Mouse (Mus musculus): ENCODE results near the gene Lrrn3.

The Lrrn3 gene

GRCm38 (mm10) chr12:41486331-41486730 is at the start of gene Lrrn3:
Gene Lrrn3, minus strand, starts transcription at chr12:41486431.
- DNase-seq (ENCODE audit: low spot score) = no peak

DNA sequence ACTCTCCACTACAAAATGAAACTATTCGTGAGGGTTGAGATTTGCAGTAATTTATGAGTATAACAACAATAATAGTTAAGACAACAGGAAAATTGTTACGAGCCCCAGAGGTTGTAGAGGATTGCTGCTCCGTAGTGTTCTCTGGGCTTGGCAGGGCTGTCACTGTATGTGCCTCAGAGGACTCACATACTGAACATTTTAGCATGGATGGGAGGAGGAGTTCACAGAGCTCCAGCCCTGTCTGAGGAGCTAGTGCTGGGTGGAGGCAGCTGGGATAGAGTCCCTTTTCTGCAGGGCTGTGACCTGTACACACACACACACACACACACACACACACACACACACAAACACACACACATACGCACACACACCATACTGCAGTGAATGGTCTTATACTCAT is 42.2 kb upstream of the Lrrn3 start:
- DNase-seq (ENCODE audit: low spot score) = no peak

DNA sequence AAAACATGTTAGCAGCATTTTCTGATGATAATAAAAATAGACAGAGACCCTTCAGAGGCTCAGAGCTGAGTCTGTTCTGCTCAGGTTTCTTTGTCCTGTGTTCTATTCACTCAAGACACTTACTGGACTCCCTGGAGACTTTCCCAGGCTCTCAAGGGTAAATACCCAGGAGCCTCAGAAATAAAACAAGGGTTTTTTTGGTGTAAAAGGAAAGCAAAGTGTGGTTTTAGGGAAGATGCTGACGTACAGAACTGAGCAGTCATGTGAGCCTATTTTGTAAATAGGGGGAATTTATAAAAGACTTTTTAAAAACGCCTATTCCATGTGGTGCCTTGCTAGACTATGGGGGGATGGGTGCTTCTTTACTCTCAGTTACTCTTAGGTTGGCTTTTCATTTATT is 40.5 kb upstream of the Lrrn3 start:
- DNase-seq (ENCODE audit: low spot score) = no peak

DNA sequence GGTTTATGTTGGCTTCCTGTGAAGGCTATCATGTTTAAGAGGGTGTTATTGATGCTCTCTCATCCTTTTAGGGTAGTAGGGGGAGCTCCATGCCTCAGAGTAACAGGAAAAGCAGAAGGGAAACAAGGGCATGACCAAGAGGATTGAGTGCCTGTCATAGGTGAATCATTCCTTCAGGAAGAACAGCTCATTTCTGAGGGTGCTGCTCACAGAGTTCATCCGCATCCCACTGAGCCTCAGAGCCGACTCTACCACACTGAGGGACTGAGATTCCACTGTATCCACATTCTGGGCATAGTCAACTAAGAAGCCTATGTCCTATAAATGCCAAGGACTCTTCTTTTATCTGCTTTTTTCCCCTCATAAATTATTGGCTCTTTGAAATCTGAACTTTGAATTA is 35.4 kb upstream of the Lrrn3 start:
- DNase-seq (ENCODE audit: low spot score) = no peak

DNA sequence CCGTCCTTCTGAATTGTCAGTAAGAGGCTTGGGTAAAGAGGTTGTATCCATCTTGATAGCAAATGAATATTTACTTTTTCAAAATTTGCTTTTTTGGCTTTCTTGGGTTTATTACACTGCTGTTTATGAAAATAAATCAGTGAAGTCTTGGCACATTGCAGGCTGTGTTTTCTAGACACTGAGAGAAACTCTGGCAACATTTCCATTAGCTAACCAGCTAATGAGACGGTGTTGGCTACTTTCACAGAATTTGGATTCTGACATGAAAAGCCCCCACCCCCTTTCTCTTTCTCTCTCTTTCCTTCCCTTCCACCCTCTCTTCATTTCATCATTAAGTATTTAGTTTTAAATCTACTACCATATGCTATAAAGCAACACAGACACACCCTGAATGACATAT is 34.1 kb upstream of the Lrrn3 start:
- DNase-seq (ENCODE audit: low spot score) = peak; percentile 7

GRCm38 (mm10) chr12:41518897-41519296 is 32.7 kb upstream of the Lrrn3 start:
- peak; percentile 10 for DNase-seq (ENCODE audit: low spot score)

DNA sequence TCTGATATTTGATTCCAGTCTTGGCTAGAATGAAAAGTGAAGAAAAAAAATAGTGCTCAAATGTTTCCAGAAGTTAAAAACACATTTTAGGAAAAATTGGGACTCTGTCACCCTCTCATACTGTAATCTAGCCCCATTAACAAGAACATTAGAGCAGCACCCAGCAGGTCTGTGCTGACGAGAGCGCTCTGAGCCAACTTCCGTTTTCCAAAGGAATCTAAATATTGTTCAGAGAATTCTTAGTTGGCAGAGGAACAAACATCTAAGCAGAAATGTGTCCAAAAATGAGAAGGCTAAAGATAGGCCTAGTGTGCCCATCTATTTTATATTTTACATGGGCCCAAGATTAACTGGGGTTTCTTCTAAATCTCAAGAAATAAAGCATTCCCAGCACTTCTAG is 24.4 kb upstream of the Lrrn3 start:
- no peak for DNase-seq (ENCODE audit: low spot score)

DNA sequence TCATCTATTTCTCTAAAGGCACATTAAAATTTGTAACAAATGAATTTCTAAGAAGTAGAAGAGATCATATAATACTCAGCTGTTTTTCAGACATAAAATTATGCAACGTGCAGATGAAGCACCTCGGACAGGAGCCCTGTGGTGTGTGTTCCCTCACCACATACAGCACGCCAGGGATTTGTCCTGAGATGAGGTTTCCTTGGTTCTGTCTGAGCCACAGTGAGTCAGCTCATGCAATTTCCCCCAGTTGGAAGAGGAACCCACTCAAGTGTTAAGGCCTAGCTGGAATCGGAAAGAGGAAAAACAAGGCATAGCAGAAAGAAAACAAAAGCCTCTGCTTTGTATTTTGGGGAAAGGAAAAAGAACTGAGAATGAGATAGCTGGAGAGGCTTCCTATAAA is 22.4 kb upstream of the Lrrn3 start:
- no peak for DNase-seq (ENCODE audit: low spot score)

GRCm38 (mm10) chr12:41500049-41500820 is 14.0 kb upstream of the Lrrn3 start:
- no peak for DNase-seq (ENCODE audit: low spot score)

- no peak for DNase-seq (ENCODE audit: low spot score)
These were observed 8.4 kb upstream of the Lrrn3 start for GRCm38 (mm10) chr12:41494620-41495019.

DNA sequence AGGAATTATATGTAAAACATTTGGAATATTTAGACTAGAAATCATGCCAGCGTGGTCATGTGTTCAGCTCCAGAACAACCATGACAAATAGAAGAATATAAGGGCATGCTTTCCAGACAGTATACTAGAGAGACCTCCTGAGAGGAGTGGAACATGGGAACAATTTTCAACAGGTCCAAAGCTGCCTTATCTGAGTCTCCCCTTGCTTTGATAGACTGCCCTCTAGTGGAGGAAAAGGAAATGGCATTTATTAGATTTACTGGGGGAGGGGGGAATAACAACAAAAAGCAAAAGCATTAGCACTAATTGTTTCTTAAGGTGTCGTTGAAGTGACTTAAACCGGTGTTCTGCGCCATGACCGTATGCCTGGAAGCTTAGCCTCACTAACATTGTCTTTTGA is 774 bp upstream of the Lrrn3 start:
- DNase-seq (ENCODE audit: low spot score) = peak; percentile 78

DNA sequence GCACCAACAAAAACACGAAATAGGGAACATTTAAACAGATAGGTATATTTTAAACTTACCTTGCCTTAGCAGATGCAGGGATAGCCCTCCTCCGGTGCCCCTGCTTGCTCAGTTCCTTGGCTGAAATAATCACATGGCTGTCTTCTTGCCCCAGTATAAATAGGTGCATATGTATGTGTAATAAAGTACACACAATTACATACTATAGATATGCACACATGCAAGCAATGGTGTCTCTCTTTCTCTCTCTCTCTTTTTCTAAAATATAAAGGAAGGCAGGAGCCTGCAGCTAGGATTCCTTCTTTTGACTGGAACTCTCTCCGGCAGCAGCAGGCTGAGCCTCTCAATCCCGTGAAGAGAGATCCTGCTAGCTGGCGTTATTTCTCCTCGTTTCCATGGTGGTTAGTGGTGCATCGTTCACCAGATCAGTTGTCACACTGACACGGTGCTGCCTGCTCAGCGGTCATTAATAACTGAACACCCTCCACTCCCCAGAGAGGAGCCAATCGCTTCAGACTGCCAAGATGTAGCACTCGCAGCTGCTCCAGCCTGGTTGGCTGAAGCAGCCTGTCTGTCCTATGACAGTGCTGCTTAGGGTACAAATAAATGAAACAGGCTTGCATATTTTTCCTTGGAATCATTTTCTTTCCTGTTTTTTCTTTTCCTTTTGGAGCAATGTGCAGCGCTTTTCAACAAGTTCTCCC is 567 bp downstream of the Lrrn3 start:
- DNase-seq (ENCODE audit: low spot score) = peak; percentile 40

DNA sequence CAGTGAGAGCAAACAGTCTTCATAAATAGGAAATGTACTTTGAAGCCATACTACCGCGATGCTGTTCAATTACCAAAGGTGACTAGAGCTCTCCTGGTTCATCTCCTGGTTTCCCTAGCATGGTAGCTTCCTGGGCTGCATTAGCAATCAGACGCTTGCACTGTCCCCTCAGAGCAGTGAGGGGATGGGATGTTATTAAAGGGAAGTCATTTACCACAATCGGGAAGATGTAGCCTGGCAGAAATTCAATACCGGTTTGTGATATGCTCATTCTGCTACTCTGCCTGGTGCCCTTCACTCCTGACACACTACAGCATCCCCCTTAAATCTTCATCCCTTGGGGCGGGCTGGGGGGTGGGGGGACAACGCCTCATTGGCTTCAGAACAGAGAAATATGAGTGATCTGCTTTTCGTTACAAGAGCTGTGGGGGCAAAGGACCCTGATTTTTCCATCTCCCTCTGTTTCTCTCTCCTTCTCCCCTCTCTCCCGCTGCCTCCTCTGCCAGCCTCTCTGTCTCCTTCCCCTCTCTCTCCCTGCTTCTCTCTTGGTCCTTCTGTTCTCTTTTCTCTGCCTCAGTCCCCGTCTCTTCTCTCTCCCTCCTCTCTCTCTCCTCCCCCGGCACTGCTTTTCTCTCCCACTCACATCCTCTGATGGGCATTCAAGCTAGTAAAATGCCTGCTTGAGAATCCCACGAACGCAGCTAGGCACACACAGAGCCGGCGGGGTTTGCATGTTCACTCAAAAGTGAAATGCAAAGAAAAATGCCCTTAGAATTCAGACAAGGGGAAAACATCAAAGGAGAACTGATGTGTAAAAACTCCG is 1.3 kb downstream of the Lrrn3 start:
- DNase-seq (ENCODE audit: low spot score) = no peak

GRCm38 (mm10) chr12:41483593-41484451 is 2.4 kb downstream of the Lrrn3 start:
- no peak for DNase-seq (ENCODE audit: low spot score)

- no peak for DNase-seq (ENCODE audit: low spot score)
These were observed 3.1 kb downstream of the Lrrn3 start for GRCm38 (mm10) chr12:41483091-41483592.

DNA sequence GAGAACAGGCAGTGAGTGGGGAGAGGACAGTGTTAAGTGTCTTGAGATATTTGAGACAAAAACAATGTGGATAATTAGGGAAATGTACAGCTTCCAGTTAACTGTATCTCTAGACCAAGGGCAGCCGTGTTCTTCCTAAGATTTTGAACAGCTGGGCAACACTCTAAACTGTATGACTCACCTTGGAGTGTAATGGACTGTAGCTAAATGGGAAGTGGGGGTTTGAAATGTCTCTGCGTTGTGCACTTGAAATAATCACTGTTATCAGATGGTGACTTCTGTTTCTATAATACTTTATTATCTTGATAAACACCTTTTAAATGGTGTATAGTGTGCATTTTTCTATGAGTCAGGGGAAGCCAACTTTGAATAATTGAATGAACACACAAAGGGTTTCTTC is 4.7 kb downstream of the Lrrn3 start:
- DNase-seq (ENCODE audit: low spot score) = no peak

DNA sequence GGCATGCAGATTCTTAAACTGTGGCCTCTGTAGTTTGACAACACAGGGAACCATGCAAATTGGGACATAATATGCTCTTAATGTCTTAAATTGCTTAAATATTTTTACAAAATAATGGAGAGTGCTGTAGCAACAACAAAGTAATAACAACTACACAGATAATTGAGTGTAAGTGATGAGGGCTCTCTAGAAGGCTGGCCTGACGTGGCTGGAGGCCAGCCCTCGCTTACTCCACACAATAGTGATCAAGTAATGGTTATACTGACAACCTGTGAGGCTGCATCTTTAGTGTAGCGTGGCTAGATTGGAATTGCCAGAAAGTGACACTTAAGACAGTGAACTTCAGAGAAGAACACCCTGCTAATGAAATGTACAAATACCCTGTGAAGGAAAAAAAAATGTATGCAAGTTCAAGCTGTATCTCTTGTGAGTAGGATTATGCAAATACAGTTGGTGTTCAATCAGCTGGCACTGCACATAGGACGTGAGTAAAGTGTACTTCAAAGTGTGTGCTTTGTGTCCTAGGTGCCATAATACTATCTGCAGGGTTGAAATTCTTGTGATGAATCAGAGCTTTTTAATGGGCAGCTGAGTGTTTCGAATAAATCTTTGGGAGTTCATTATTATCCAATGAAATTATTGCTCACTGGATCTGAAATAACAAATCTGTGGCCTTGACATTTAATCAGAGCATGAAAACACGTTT is 17.0 kb downstream of the Lrrn3 start:
- DNase-seq (ENCODE audit: low spot score) = no peak

- no peak for DNase-seq (ENCODE audit: low spot score)
These were observed 17.7 kb downstream of the Lrrn3 start for GRCm38 (mm10) chr12:41468374-41468991.

- peak; percentile 24 for DNase-seq (ENCODE audit: low spot score)
These were observed 47.8 kb downstream of the Lrrn3 start for GRCm38 (mm10) chr12:41438446-41438845.

- DNase-seq (ENCODE audit: low spot score) = no peak
These were observed 49.8 kb downstream of the Lrrn3 start for GRCm38 (mm10) chr12:41436206-41436985.
